Mouse (Mus musculus) spleen, postnatal 14 days (tissue): ENCODE results near the gene Clba1.

Source experiments
- DNase-seq, 2 experiments: peaks; one replicate each; pipeline ENCODE4 v3.0.0; 2021 to 2022; ENCODE audit warnings: low spot score in 2 of 2

The Clba1 gene

GRCm38 (mm10) chr12:112849235-112850022 lies 40.7 kb downstream of the Clba1 start:
- no peak for DNase-seq

GRCm38 (mm10) chr12:112850344-112850743 lies 41.6 kb downstream of the Clba1 start:
- DNase-seq: no peak

- no peak for DNase-seq
Measured at GRCm38 (mm10) chr12:112851116-112851515, 42.4 kb downstream of the Clba1 start.

GRCm38 (mm10) chr12:112853050-112853729 lies 44.5 kb downstream of the Clba1 start:
- no peak for DNase-seq

GRCm38 (mm10) chr12:112854610-112855333 lies 46.0 kb downstream of the Clba1 start:
- DNase-seq: no peak

GRCm38 (mm10) chr12:112856338-112856737 lies 47.6 kb downstream of the Clba1 start:
- DNase-seq: no peak

GRCm38 (mm10) chr12:112857021-112857925 lies 48.5 kb downstream of the Clba1 start:
- no peak for DNase-seq

- DNase-seq: no peak
Measured at GRCm38 (mm10) chr12:112858581-112859336, 50.0 kb downstream of the Clba1 start.

GRCm38 (mm10) chr12:112859930-112860329 lies 51.2 kb downstream of the Clba1 start:
- DNase-seq: peak in 1 of 2 experiments; percentile 50

GRCm38 (mm10) chr12:112860765-112861164 lies 52.0 kb downstream of the Clba1 start:
- DNase-seq: no peak

GRCm38 (mm10) chr12:112861911-112862321 lies 53.2 kb downstream of the Clba1 start:
- no peak for DNase-seq

- no peak for DNase-seq
Measured at GRCm38 (mm10) chr12:112864804-112865203, 56.1 kb downstream of the Clba1 start.
